Mouse (Mus musculus): ENCODE results near the gene Tmem230. TPM values are rescaled to one million over a fixed set of nuclear protein-coding genes. Genes with fewer than 3 reads are reported as not detected.

The Tmem230 gene
- polyA plus RNA-seq, 1 experiment from 2014 or later, result 39.6 TPM

GRCm38 (mm10) chr2:132211995-132212656 lies 35.5 kb downstream of the Tmem230 start:
- peak; percentile 88 for ATAC-seq
- WGBS, result 74% methylated on average over 5 of the region's 5 CpGs
- no peaks in the 10 kb centered on the region for H3K4me1 ChIP-seq (ENCODE audit: insufficient read depth, low read depth, low read length)
- H3K4me2 ChIP-seq (replicated peaks; ENCODE audit: low read depth, low read length), result no peak overlapping the region
- DNase-seq (ENCODE audit: low spot score), result peak; percentile 59
- H3K27ac ChIP-seq (ENCODE audit: low read length), result no peak overlapping the region
- H3K4me3 ChIP-seq (ENCODE audit: low read depth, low read length), result no peak overlapping the region
- H3K27me3 ChIP-seq (replicated peaks; ENCODE audit: insufficient read depth, low read length), result no peaks in the 10 kb centered on the region
- H3K9ac ChIP-seq (replicated peaks; ENCODE audit: low read depth), result no peak overlapping the region
- TF ChIP-seq CTCF (IDR thresholded peaks at IDR 0.05) (no peak), EP300 (IDR thresholded peaks at IDR 0.05) (no peak; the same call in 1 of the 2 replicates)
- no peaks in the 10 kb centered on the region for H3K9me3 ChIP-seq (ENCODE audit: low read length)
- no peaks in the 10 kb centered on the region for H3K36me3 ChIP-seq (ENCODE audit: insufficient read depth, low read length)

- DNase-seq (ENCODE audit: low spot score), result no peak
- no peaks in the 10 kb centered on the region for H3K9me3 ChIP-seq (ENCODE audit: low read length)
- H3K36me3 ChIP-seq (ENCODE audit: insufficient read depth, low read length), result no peaks in the 10 kb centered on the region
- no peaks in the 10 kb centered on the region for H3K27me3 ChIP-seq (replicated peaks; ENCODE audit: insufficient read depth, low read length)
- no peak overlapping the region for H3K4me2 ChIP-seq (replicated peaks; ENCODE audit: low read depth, low read length)
- WGBS, result 79% methylated on average over 9 of the region's 9 CpGs
- H3K4me1 ChIP-seq (ENCODE audit: insufficient read depth, low read depth, low read length), result no peaks in the 10 kb centered on the region
- H3K4me3 ChIP-seq (ENCODE audit: low read depth, low read length), result no peak overlapping the region
- H3K9ac ChIP-seq (replicated peaks; ENCODE audit: low read depth), result no peak overlapping the region
- no peak for TF ChIP-seq CTCF (IDR thresholded peaks at IDR 0.05)
- no peak for TF ChIP-seq EP300 (IDR thresholded peaks at IDR 0.05)
- no peak for ATAC-seq
- H3K27ac ChIP-seq (ENCODE audit: low read length), result no peak overlapping the region
Measured at GRCm38 (mm10) chr2:132210806-132211312, 36.7 kb downstream of the Tmem230 start.

GRCm38 (mm10) chr2:132208246-132208881 lies 39.2 kb downstream of the Tmem230 start:
- no peak overlapping the region for H3K4me2 ChIP-seq (replicated peaks; ENCODE audit: low read depth, low read length)
- WGBS, result 82% methylated on average over 8 of the region's 8 CpGs
- no peak for ATAC-seq

GRCm38 (mm10) chr2:132206316-132206881 lies 41.2 kb downstream of the Tmem230 start:
- Histone ChIP-seq H3K4me1 (ENCODE audit: insufficient read depth, low read depth, low read length) (no peaks in the 10 kb centered on the region), H3K4me2 (replicated peaks; ENCODE audit: low read depth, low read length) (no peak overlapping the region), H3K27ac (ENCODE audit: low read length) (no peak overlapping the region), H3K36me3 (ENCODE audit: insufficient read depth, low read length) (no peaks in the 10 kb centered on the region), H3K4me3 (ENCODE audit: low read depth, low read length) (no peak overlapping the region), H3K27me3 (replicated peaks; ENCODE audit: insufficient read depth, low read length) (no peaks in the 10 kb centered on the region), H3K9ac (replicated peaks; ENCODE audit: low read depth) (no peak overlapping the region), H3K9me3 (ENCODE audit: low read length) (no peaks in the 10 kb centered on the region)
- TF ChIP-seq CTCF (IDR thresholded peaks at IDR 0.05) (no peak), EP300 (IDR thresholded peaks at IDR 0.05) (no peak)
- WGBS, result 74% methylated on average over 16 of the region's 16 CpGs
- no peak for DNase-seq (ENCODE audit: low spot score)
- ATAC-seq, result no peak

More at GRCm38 (mm10) chr2:132208246-132208881, 39.2 kb downstream of the Tmem230 start:
- Histone ChIP-seq H3K27ac (ENCODE audit: low read length) (no peak overlapping the region), H3K9me3 (ENCODE audit: low read length) (no peaks in the 10 kb centered on the region), H3K9ac (replicated peaks; ENCODE audit: low read depth) (no peak overlapping the region), H3K4me1 (ENCODE audit: insufficient read depth, low read depth, low read length) (no peaks in the 10 kb centered on the region), H3K4me3 (ENCODE audit: low read depth, low read length) (no peak overlapping the region), H3K27me3 (replicated peaks; ENCODE audit: insufficient read depth, low read length) (no peaks in the 10 kb centered on the region), H3K36me3 (ENCODE audit: insufficient read depth, low read length) (no peaks in the 10 kb centered on the region)
- no peak for DNase-seq (ENCODE audit: low spot score)
- no peak for TF ChIP-seq EP300 (IDR thresholded peaks at IDR 0.05)
- TF ChIP-seq CTCF (IDR thresholded peaks at IDR 0.05), result no peak

- Histone ChIP-seq H3K36me3 (ENCODE audit: insufficient read depth, low read length) (no peaks in the 10 kb centered on the region), H3K4me2 (replicated peaks; ENCODE audit: low read depth, low read length) (no peak overlapping the region), H3K9ac (replicated peaks; ENCODE audit: low read depth) (no peak overlapping the region), H3K27ac (ENCODE audit: low read length) (no peak overlapping the region), H3K9me3 (ENCODE audit: low read length) (no peaks in the 10 kb centered on the region), H3K27me3 (replicated peaks; ENCODE audit: insufficient read depth, low read length) (no peaks in the 10 kb centered on the region), H3K4me3 (ENCODE audit: low read depth, low read length) (no peak overlapping the region), H3K4me1 (ENCODE audit: insufficient read depth, low read depth, low read length) (no peaks in the 10 kb centered on the region)
- WGBS, result 58% methylated on average over 4 of the region's 4 CpGs
- ATAC-seq (no peak), DNase-seq (ENCODE audit: low spot score) (no peak)
- TF ChIP-seq EP300 (IDR thresholded peaks at IDR 0.05), result no peak
- TF ChIP-seq CTCF (IDR thresholded peaks at IDR 0.05), result no peak
Measured at GRCm38 (mm10) chr2:132205549-132205948, 42.1 kb downstream of the Tmem230 start.

GRCm38 (mm10) chr2:132203773-132204172 lies 43.8 kb downstream of the Tmem230 start:
- 65% methylated on average over 3 of the region's 3 CpGs for WGBS
- Histone ChIP-seq H3K36me3 (ENCODE audit: insufficient read depth, low read length) (no peaks in the 10 kb centered on the region), H3K27me3 (replicated peaks; ENCODE audit: insufficient read depth, low read length) (no peaks in the 10 kb centered on the region), H3K4me2 (replicated peaks; ENCODE audit: low read depth, low read length) (no peak overlapping the region), H3K4me1 (ENCODE audit: insufficient read depth, low read depth, low read length) (no peaks in the 10 kb centered on the region), H3K9me3 (ENCODE audit: low read length) (no peaks in the 10 kb centered on the region), H3K9ac (replicated peaks; ENCODE audit: low read depth) (no peak overlapping the region), H3K27ac (ENCODE audit: low read length) (no peak overlapping the region), H3K4me3 (ENCODE audit: low read depth, low read length) (no peak overlapping the region)
- peak; percentile 30; the same call in 1 of the 2 replicates for TF ChIP-seq CTCF (IDR thresholded peaks at IDR 0.05)
- no peak for TF ChIP-seq EP300 (IDR thresholded peaks at IDR 0.05)
- DNase-seq (ENCODE audit: low spot score), result peak; percentile 62
- peak; percentile 52; the same call in 1 of the 2 replicates for ATAC-seq
